Comparison of ENCODE assay signal across 7 mouse cellular contexts in genomic region chr7:31151301-31152241, GRCm38 (mm10). TPM values are rescaled to one million over a fixed set of nuclear protein-coding genes. Genes with fewer than 3 reads are reported as not detected.
DNase-seq lines count a peak whose midpoint lies in the region; ATAC-seq lines count a peak whose summit lies in the region.

No protein-coding gene starts in this region.

- peak overlapping the region; percentile 85 for H3K4me2 ChIP-seq in forebrain, embryonic 14.5 days (ENCODE audit: low read length)

- H3K9ac ChIP-seq in forebrain, embryonic 14.5 days (ENCODE audit: low read length): peak overlapping the region; percentile 98

- ATAC-seq in forebrain, embryonic 14.5 days: peak; percentile 33
- peak; percentile 25 for ATAC-seq in megakaryocyte-erythroid progenitor cell, adult 5-6 weeks (replicated peaks; ENCODE audit: low FRiP score, low TSS enrichment, poor library complexity, severe bottlenecking)

- peak; percentile 76 for DNase-seq in ES-CJ7 (ENCODE audit: low read depth, low spot score)
- DNase-seq in adrenal gland, postnatal 36 days: peak; percentile 54 to 75
- peak; percentile 54 for DNase-seq in forebrain, embryonic 14.5 days (ENCODE audit: low spot score)
- DNase-seq in heart, postnatal 4 days: peak; percentile 76
- peak; percentile 41 to 57 for DNase-seq in layer of hippocampus, postnatal 14 days (ENCODE audit: low spot score in 2 of 2)
- DNase-seq in spleen, adult 12 weeks (ENCODE audit: low spot score): peak; percentile 25

- H3K27me3 ChIP-seq in forebrain, embryonic 14.5 days (replicated peaks; ENCODE audit: control insufficient read depth, insufficient read depth, low read length): no peaks in the 10 kb centered on the region

- 17% methylated on average over 23 of the region's 23 CpGs for WGBS in forebrain, embryonic 14.5 days

- peak overlapping the region; percentile 97 for H3K27ac ChIP-seq in forebrain, embryonic 14.5 days (ENCODE audit: low read depth, low read length)

- no peaks in the 10 kb centered on the region for H3K9me3 ChIP-seq in forebrain, embryonic 14.5 days (replicated peaks; ENCODE audit: control insufficient read depth, low read length)

- peaks cover 8% of the 10 kb centered on the region for H3K4me1 ChIP-seq in forebrain, embryonic 14.5 days (ENCODE audit: control insufficient read depth, insufficient read depth, low read length)

- H3K4me3 ChIP-seq in forebrain, embryonic 14.5 days (ENCODE audit: low read depth, low read length): peak overlapping the region; percentile 89

- 0 out of 2 replicates have a peak, but pooled peaks cover 5% of the 10 kb centered on the region for H3K36me3 ChIP-seq in forebrain, embryonic 14.5 days (ENCODE audit: control insufficient read depth, insufficient read depth, low read length)

RNA-seq across cellular contexts. Expression of gene Gramd1a, which starts 4.1 kb away (rescaled TPM):
- total RNA-seq in adrenal gland, postnatal 36 days (2021): 10 to 100 TPM; 36.7 to 59.1 TPM
- polyA plus RNA-seq in forebrain, embryonic 14.5 days (2014; fragmentation: Nextera tagmentation; extraction: Ambion mirVana): 150 and 200 TPM in 2 replicates
- total RNA-seq in heart, postnatal 4 days (2021): 10 to 100 TPM; 32.9 to 36.0 TPM
- total RNA-seq in layer of hippocampus, postnatal 14 days (2021): 100 to 1,000 TPM; 123 to 134 TPM
- 75.2 and 78.4 TPM in 2 replicates for total RNA-seq in megakaryocyte-erythroid progenitor cell, adult 5-6 weeks (2014; fragmentation: Nextera tagmentation)
- 19.2 and 29.6 TPM in 2 replicates for total RNA-seq in megakaryocyte-erythroid progenitor cell, adult 5-6 weeks (2017)

RNA-seq across cellular contexts. Expression of gene Scn1b, which starts 24.8 kb away (rescaled TPM):
- 10 to 100 TPM; 16.5 to 16.7 TPM for total RNA-seq in adrenal gland, postnatal 36 days (2021)
- polyA plus RNA-seq in forebrain, embryonic 14.5 days (2014; fragmentation: Nextera tagmentation; extraction: Ambion mirVana): 2.8 and 4.4 TPM in 2 replicates
- total RNA-seq in heart, postnatal 4 days (2021): 10 to 100 TPM in 1 of 2 experiments, 1 to 10 TPM in 1; 8.2 to 10.4 TPM
- total RNA-seq in layer of hippocampus, postnatal 14 days (2021): 100 to 1,000 TPM; 430 to 445 TPM
- 0.64 TPM in 1 of 2 replicates, not detected in the other for total RNA-seq in megakaryocyte-erythroid progenitor cell, adult 5-6 weeks (2014; fragmentation: Nextera tagmentation)
- total RNA-seq in megakaryocyte-erythroid progenitor cell, adult 5-6 weeks (2017): 1.4 TPM in 1 of 2 replicates, not detected in the other

RNA-seq across cellular contexts. Expression of gene Hpn, which starts 36.5 kb away (rescaled TPM):
- total RNA-seq in adrenal gland, postnatal 36 days (2021): under 1 TPM; 0.66 to 0.93 TPM
- polyA plus RNA-seq in forebrain, embryonic 14.5 days (2014; fragmentation: Nextera tagmentation; extraction: Ambion mirVana): not detected in 2 replicates
- total RNA-seq in heart, postnatal 4 days (2021): 1 to 10 TPM; 2.2 to 2.6 TPM
- total RNA-seq in layer of hippocampus, postnatal 14 days (2021): 1 to 10 TPM; 2.8 to 3.1 TPM
- 103 and 201 TPM in 2 replicates for total RNA-seq in megakaryocyte-erythroid progenitor cell, adult 5-6 weeks (2014; fragmentation: Nextera tagmentation)
- total RNA-seq in megakaryocyte-erythroid progenitor cell, adult 5-6 weeks (2017): 28.3 and 32.3 TPM in 2 replicates

Comparison
In these comparisons a context has a peak if more than half of its experiments do, and no peak if none do; other contexts are left out.
1. Peak in every context shown above with its lines: DNase-seq, ATAC-seq, H3K4me3 ChIP-seq and H3K27ac ChIP-seq.
2. DNase-seq: peak in every context shown above with its lines; median percentile 76 in ES-CJ7; 76 in heart, postnatal 4 days; 64 in adrenal gland, postnatal 36 days; 54 in forebrain, embryonic 14.5 days; 49 in layer of hippocampus, postnatal 14 days; 25 in spleen, adult 12 weeks.
3. RNA of gene Scn1b, which starts 24.8 kb away (total RNA-seq): 430 to 445 TPM in layer of hippocampus, postnatal 14 days; 16.5 to 16.7 TPM in adrenal gland, postnatal 36 days, 8.2 to 10.4 TPM in heart, postnatal 4 days and 0.64 to 1.4 TPM in megakaryocyte-erythroid progenitor cell, adult 5-6 weeks; every median in the first group is over 10 times any median in the second.
4. RNA of gene Hpn, which starts 36.5 kb away (total RNA-seq): 28.3 to 201 TPM in megakaryocyte-erythroid progenitor cell, adult 5-6 weeks; 2.8 to 3.1 TPM in layer of hippocampus, postnatal 14 days, 2.2 to 2.6 TPM in heart, postnatal 4 days and 0.66 to 0.93 TPM in adrenal gland, postnatal 36 days; every median in the first group is over 4 times any median in the second.